Mouse (Mus musculus): ENCODE data around the gene E2f4. TPM values are rescaled to one million over a fixed set of nuclear protein-coding genes. Genes with fewer than 3 reads are reported as not detected.
A peak's percentile ranks its signal among the peaks of the same experiment; 100 is the strongest.

The E2f4 gene
- 95.0 and 95.8 TPM in 2 replicates for polyA plus RNA-seq (2014; fragmentation: Nextera tagmentation; extraction: Ambion mirVana)

DNA sequence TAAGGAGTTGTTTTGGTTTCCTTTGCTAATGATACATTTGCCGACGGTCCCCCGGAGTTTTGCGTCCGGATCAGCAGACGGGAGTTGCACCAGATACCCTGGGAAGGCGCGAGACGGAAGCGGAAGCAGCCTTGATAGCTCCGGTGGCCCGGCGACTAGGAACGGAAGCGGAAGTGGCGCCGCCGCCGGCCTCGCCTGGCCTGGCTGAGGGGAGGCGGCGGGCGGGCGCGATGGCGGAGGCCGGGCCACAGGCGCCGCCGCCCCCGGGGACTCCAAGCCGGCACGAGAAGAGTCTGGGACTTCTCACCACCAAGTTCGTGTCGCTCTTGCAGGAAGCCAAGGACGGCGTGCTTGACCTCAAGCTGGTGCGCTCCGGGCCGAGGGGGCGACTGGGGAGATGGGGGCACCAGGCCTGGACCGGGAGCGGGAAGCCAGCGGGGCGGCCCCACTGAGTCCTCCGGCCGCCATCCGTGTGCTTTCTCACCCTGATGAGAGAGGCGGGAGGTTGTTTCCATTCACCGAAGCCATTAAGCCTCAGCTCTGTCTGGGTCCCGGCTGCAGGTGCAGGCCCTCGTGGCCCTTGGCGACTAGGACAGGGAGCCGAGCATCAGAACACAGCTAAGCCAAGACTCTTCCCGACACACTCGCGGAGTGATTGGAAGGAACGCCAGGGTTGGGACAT is at the start of gene E2f4:
Gene E2f4, plus strand, starts transcription at position 153 of the 682 bp plus-strand sequence.
- peaks cover 28% of the 10 kb centered on the region for H3K36me3 ChIP-seq (ENCODE audit: control insufficient read depth, insufficient read depth, low read length)
- peak within 1 kb of the TSS; percentile 72 for H3K9ac ChIP-seq (replicated peaks; ENCODE audit: low read depth, low read length)
- H3K9me3 ChIP-seq (ENCODE audit: control insufficient read depth, low read depth, low read length): no peaks in the 10 kb centered on the region
- WGBS: under 1% methylated on average over 58 of the region's 58 CpGs
- peak; percentile 87 for ATAC-seq (ENCODE audit: insufficient number of reproducible peaks, insufficient read depth, low FRiP score, low read depth)
- peak within 1 kb of the TSS; percentile 59; the same call in 1 of the 2 replicates for H3K27ac ChIP-seq (ENCODE audit: low read length)
- peak within 1 kb of the TSS; percentile 69 for H3K4me3 ChIP-seq (ENCODE audit: low read depth, low read length)
- H3K27me3 ChIP-seq (ENCODE audit: control insufficient read depth, insufficient read depth, low read length): no peaks in the 10 kb centered on the region
- H3K4me2 ChIP-seq (replicated peaks; ENCODE audit: low read depth, low read length): peak within 1 kb of the TSS; percentile 94
- H3K4me1 ChIP-seq (ENCODE audit: control insufficient read depth, insufficient read depth, low read length): peaks cover 16% of the 10 kb centered on the region

- 92% methylated on average over 6 of the region's 6 CpGs for WGBS
- Histone ChIP-seq H3K9me3 (ENCODE audit: control insufficient read depth, low read depth, low read length) (no peaks in the 10 kb centered on the region), H3K36me3 (ENCODE audit: control insufficient read depth, insufficient read depth, low read length) (peaks cover 32% of the 10 kb centered on the region), H3K9ac (replicated peaks; ENCODE audit: low read depth, low read length) (no peak overlapping the region), H3K27me3 (ENCODE audit: control insufficient read depth, insufficient read depth, low read length) (no peaks in the 10 kb centered on the region), H3K4me1 (ENCODE audit: control insufficient read depth, insufficient read depth, low read length) (peaks cover 11% of the 10 kb centered on the region), H3K4me2 (replicated peaks; ENCODE audit: low read depth, low read length) (no peak overlapping the region), H3K27ac (ENCODE audit: low read length) (no peak overlapping the region), H3K4me3 (ENCODE audit: low read depth, low read length) (no peak overlapping the region)
- ATAC-seq (ENCODE audit: insufficient number of reproducible peaks, insufficient read depth, low FRiP score, low read depth): no peak
These were observed 45.5 kb upstream of the E2f4 start for GRCm38 (mm10) chr8:105251954-105252353.

DNA sequence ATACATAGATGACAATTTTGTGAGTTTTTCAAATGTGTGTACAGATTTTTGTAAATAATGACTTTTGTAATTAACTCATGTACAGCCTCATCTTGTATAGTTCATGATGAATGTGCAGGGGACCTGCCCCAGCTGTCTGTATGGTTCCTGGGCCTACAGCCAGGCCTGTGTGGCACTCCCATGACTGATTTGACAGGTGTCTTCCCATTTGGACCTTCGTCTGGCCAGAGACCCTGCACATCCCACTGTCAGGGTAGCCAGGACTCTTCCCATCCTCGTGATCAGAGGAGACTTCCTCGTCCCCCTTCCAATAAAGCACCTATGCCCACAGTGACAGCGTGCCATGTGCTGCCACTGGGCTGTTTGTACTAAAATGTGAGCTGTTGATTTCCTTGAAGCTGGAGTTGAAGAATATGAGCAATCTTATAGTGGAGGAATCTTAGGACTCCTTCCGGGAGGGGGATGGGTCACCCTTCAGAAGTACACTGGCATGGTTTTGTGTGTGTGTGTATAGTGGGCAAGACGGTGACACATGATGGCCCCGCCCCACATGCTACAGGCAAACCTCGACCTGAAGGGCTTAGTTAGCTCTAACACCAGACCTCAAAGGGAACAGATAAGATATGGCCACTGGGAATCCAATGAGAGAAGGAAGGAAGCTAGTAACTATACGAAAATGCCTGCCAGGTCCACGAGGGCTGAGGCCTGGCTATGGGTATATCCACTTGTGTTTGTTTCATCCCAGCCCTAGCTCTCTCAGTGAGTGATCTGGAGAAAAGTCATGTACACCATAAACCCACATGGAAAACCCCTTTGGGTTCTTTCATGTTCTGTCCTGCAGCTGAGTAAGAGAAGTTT is 44.6 kb upstream of the E2f4 start:
- H3K27me3 ChIP-seq (ENCODE audit: control insufficient read depth, insufficient read depth, low read length): peaks cover 1% of the 10 kb centered on the region; the same call in 1 of the 2 replicates
- H3K4me2 ChIP-seq (replicated peaks; ENCODE audit: low read depth, low read length): peak overlapping the region; percentile 81; the same call in 1 of the 2 replicates
- no peak overlapping the region for H3K4me3 ChIP-seq (ENCODE audit: low read depth, low read length)

DNA sequence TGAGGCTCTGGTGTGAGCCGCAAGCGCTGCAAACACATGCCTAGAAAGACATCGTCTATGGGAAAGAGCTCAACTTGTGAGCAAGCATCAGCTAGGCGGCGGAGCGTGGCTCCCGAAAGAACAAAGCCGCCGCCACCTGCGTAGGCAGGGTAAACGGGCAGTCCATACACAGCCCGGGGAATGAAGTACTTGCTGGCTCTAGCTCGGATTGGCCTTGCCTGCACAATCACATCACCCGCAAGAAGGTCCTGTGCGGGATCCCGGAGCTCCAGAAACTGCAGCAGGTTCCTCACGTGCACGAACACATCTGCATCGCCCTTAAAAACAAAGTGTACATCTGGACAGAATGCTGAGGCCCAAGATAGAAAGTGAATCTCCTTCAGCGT is 43.7 kb upstream of the E2f4 start:
- H3K36me3 ChIP-seq (ENCODE audit: control insufficient read depth, insufficient read depth, low read length): peaks cover 24% of the 10 kb centered on the region
- WGBS: 41% methylated on average over 20 of the region's 20 CpGs
- peaks cover 11% of the 10 kb centered on the region for H3K4me1 ChIP-seq (ENCODE audit: control insufficient read depth, insufficient read depth, low read length)
- H3K9me3 ChIP-seq (ENCODE audit: control insufficient read depth, low read depth, low read length): no peaks in the 10 kb centered on the region
- H3K27ac ChIP-seq (ENCODE audit: low read length): no peak overlapping the region
- H3K4me3 ChIP-seq (ENCODE audit: low read depth, low read length): peak overlapping the region; percentile 53
- peak overlapping the region; percentile 81 for H3K4me2 ChIP-seq (replicated peaks; ENCODE audit: low read depth, low read length)
- ATAC-seq (ENCODE audit: insufficient number of reproducible peaks, insufficient read depth, low FRiP score, low read depth): no peak
- no peak overlapping the region for H3K9ac ChIP-seq (replicated peaks; ENCODE audit: low read depth, low read length)
- H3K27me3 ChIP-seq (ENCODE audit: control insufficient read depth, insufficient read depth, low read length): peaks cover 7% of the 10 kb centered on the region

More for the DNA sequence above, 44.6 kb upstream of the E2f4 start:
- 84% methylated on average over 10 of the region's 10 CpGs for WGBS
- Histone ChIP-seq H3K36me3 (ENCODE audit: control insufficient read depth, insufficient read depth, low read length) (peaks cover 31% of the 10 kb centered on the region), H3K9ac (replicated peaks; ENCODE audit: low read depth, low read length) (no peak overlapping the region), H3K9me3 (ENCODE audit: control insufficient read depth, low read depth, low read length) (no peaks in the 10 kb centered on the region), H3K27ac (ENCODE audit: low read length) (no peak overlapping the region), H3K4me1 (ENCODE audit: control insufficient read depth, insufficient read depth, low read length) (peaks cover 11% of the 10 kb centered on the region)
- ATAC-seq (ENCODE audit: insufficient number of reproducible peaks, insufficient read depth, low FRiP score, low read depth): no peak

DNA sequence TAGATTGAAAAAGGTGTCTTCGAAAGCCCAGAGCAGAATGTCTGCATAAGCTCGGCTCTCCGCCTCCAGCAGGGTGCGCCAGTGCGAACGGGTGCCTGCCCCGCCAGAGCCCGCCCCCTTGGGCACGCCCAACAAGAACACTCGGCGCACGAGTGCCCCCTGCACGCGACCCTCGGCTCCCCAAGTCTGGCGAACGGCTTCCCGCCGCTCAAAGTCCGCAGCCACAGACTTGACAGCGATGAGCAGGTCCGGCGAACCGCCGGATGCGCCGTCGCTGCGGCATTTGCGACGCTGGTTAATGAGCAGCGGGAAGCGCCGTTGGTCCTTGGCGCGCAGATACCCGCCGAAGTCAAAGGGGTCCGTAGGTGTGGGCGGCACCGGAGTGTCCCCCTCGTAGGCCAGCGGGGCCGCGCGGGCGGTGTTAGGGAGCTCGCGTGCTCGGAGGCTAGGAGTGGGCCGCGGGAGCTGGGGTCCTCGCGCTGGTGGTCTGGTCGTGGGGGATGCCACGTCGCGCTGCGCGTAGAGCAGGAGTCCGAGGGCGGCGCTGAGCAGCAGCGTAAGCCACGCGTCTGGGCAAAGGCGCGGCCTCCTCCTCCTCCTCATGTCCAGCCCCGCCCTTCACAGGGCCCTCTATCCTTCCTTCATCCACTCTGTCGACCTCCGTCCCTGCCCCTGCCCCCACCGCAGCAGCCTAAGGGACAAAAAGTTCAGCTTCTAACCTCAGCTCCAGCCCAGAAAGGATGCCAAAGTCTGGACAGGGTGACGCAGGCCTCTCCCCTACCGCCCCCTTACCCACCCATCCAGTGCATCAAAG is 43.1 kb upstream of the E2f4 start:
- peaks cover 16% of the 10 kb centered on the region for H3K4me1 ChIP-seq (ENCODE audit: control insufficient read depth, insufficient read depth, low read length)
- H3K4me2 ChIP-seq (replicated peaks; ENCODE audit: low read depth, low read length): peak overlapping the region; percentile 81
- peak overlapping the region; percentile 87 for H3K27ac ChIP-seq (ENCODE audit: low read length)
- H3K36me3 ChIP-seq (ENCODE audit: control insufficient read depth, insufficient read depth, low read length): peaks cover 19% of the 10 kb centered on the region
- H3K9ac ChIP-seq (replicated peaks; ENCODE audit: low read depth, low read length): peak overlapping the region; percentile 45
- under 1% methylated on average over 74 of the region's 74 CpGs for WGBS
- H3K27me3 ChIP-seq (ENCODE audit: control insufficient read depth, insufficient read depth, low read length): peaks cover 13% of the 10 kb centered on the region
- no peaks in the 10 kb centered on the region for H3K9me3 ChIP-seq (ENCODE audit: control insufficient read depth, low read depth, low read length)
- peak overlapping the region; percentile 53 for H3K4me3 ChIP-seq (ENCODE audit: low read depth, low read length)
- ATAC-seq (ENCODE audit: insufficient number of reproducible peaks, insufficient read depth, low FRiP score, low read depth): peak; percentile 82

DNA sequence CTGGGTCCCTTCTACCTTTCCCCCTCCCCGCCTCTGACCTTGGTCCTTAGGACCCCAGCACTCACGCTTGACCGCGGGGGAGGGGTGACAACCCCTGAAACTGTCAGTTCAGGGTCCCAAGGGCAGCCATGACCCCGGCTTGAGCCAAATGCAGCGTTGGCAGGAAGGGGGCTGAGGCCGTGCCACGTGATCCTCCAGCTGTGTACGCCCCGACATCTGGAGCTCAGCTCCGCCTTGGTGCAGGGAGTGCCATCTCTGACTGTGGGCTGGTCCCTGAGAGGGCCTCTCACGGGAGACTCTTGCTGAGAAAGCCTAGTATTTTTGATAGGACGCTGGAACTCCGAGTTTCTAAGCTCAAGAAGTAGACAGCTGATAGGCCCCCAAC is 42.5 kb upstream of the E2f4 start, which contains the start of gene B3gnt9:
Gene B3gnt9, minus strand, starts transcription at position 188 of the 385 bp plus-strand sequence.
- peaks cover 19% of the 10 kb centered on the region for H3K27me3 ChIP-seq (ENCODE audit: control insufficient read depth, insufficient read depth, low read length)
- H3K9ac ChIP-seq (replicated peaks; ENCODE audit: low read depth, low read length): peak within 1 kb of the TSS; percentile 45
- H3K9me3 ChIP-seq (ENCODE audit: control insufficient read depth, low read depth, low read length): no peaks in the 10 kb centered on the region
- H3K27ac ChIP-seq (ENCODE audit: low read length): peak within 1 kb of the TSS; percentile 87
- peaks cover 20% of the 10 kb centered on the region for H3K4me1 ChIP-seq (ENCODE audit: control insufficient read depth, insufficient read depth, low read length)
- H3K36me3 ChIP-seq (ENCODE audit: control insufficient read depth, insufficient read depth, low read length): peaks cover 13% of the 10 kb centered on the region
- peak within 1 kb of the TSS; percentile 53 for H3K4me3 ChIP-seq (ENCODE audit: low read depth, low read length)
- H3K4me2 ChIP-seq (replicated peaks; ENCODE audit: low read depth, low read length): peak within 1 kb of the TSS; percentile 81
- under 1% methylated on average over 14 of the region's 14 CpGs for WGBS
- ATAC-seq (ENCODE audit: insufficient number of reproducible peaks, insufficient read depth, low FRiP score, low read depth): peak; percentile 76

- 73% methylated on average over 7 of the region's 7 CpGs for WGBS
- Histone ChIP-seq H3K9ac (replicated peaks; ENCODE audit: low read depth, low read length) (no peak overlapping the region), H3K27ac (ENCODE audit: low read length) (no peak overlapping the region), H3K27me3 (ENCODE audit: control insufficient read depth, insufficient read depth, low read length) (peaks cover 23% of the 10 kb centered on the region), H3K9me3 (ENCODE audit: control insufficient read depth, low read depth, low read length) (no peaks in the 10 kb centered on the region), H3K4me3 (ENCODE audit: low read depth, low read length) (no peak overlapping the region), H3K4me2 (replicated peaks; ENCODE audit: low read depth, low read length) (no peak overlapping the region), H3K4me1 (ENCODE audit: control insufficient read depth, insufficient read depth, low read length) (peaks cover 20% of the 10 kb centered on the region), H3K36me3 (ENCODE audit: control insufficient read depth, insufficient read depth, low read length) (peaks cover 7% of the 10 kb centered on the region)
- ATAC-seq (ENCODE audit: insufficient number of reproducible peaks, insufficient read depth, low FRiP score, low read depth): no peak
These were observed 39.9 kb upstream of the E2f4 start for GRCm38 (mm10) chr8:105257318-105258114.

Measured in stomach, embryonic 14.5 days (tissue).